Comparison of ENCODE assay signal across 24 mouse cellular contexts in the genomic region with DNA sequence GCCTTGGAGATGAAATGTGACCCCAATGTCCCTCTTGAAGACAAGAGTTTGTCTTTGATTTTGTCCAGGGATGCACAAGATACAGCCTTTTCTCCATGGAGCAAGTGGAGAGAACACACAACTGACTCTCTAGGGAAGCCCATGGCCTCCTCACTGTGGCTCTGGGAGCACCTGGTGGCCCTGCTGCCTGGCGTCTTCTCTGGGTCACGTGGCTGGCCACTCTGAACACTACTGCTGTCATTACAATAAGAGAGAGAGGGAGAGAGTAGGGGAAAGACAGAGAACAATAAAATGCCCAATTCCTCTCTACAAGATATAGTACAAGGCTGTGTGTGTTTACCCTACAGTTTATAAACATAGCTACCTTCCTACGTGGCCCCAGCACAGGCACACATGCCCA. TPM values are rescaled to one million over a fixed set of nuclear protein-coding genes. Genes with fewer than 3 reads are reported as not detected.
DNase-seq lines count a peak whose midpoint lies in the region; ATAC-seq and TF ChIP-seq lines count a peak whose summit lies in the region.
"Had no signal": no experiment of that assay in that cellular context is flagged by ENCODE, and none has a peak within 500 bp of the region (broad histone marks: within the 10 kb centered on the region; RNA-seq: fewer than 3 reads in every experiment).

No protein-coding gene starts in this region.

- no peaks in the 10 kb centered on the region for H3K36me3 ChIP-seq in forebrain, embryonic 11.5 days (ENCODE audit: control insufficient read depth, insufficient read depth, low read length)
- no peaks in the 10 kb centered on the region for H3K36me3 ChIP-seq in forebrain, embryonic 16.5 days (ENCODE audit: control insufficient read depth, insufficient read depth)
- H3K36me3 ChIP-seq in heart, embryonic 15.5 days, result no peaks in the 10 kb centered on the region
- H3K36me3 ChIP-seq in kidney, adult 2 months (ENCODE audit: control insufficient read depth, insufficient read depth, low read length), result no peaks in the 10 kb centered on the region
- H3K36me3 ChIP-seq: embryonic facial prominence, embryonic 12.5 days; embryonic facial prominence, embryonic 15.5 days; G1E; hindbrain, embryonic 12.5 days; hindbrain, embryonic 15.5 days; kidney, embryonic 15.5 days had no signal

- H3K4me3 ChIP-seq in cerebellum, adult 2 months (replicated peaks; ENCODE audit: insufficient read depth, low read depth, low read length), result no peak overlapping the region
- H3K4me3 ChIP-seq in forebrain, embryonic 11.5 days (ENCODE audit: low read depth, low read length), result no peak overlapping the region
- H3K4me3 ChIP-seq in forebrain, embryonic 16.5 days (replicated peaks; ENCODE audit: low read length), result no peak overlapping the region
- no peak overlapping the region for H3K4me3 ChIP-seq in heart, embryonic 15.5 days
- no peak overlapping the region for H3K4me3 ChIP-seq in kidney, adult 2 months (ENCODE audit: insufficient read depth, low read depth, low read length)
- H3K4me3 ChIP-seq: embryonic facial prominence, embryonic 12.5 days; embryonic facial prominence, embryonic 15.5 days; forebrain, embryonic 12.5 days; forebrain, embryonic 15.5 days; heart, embryonic 13.5 days; hindbrain, embryonic 12.5 days; hindbrain, embryonic 15.5 days; kidney, embryonic 15.5 days had no signal

- no peak overlapping the region for H3K27ac ChIP-seq in cerebellum, adult 2 months (ENCODE audit: insufficient read depth, low read length)
- no peak overlapping the region for H3K27ac ChIP-seq in forebrain, embryonic 11.5 days (ENCODE audit: low read depth, low read length)
- H3K27ac ChIP-seq in forebrain, embryonic 16.5 days (ENCODE audit: low read length), result no peak overlapping the region
- peak overlapping the region; percentile 49 for H3K27ac ChIP-seq in heart, embryonic 15.5 days
- peak overlapping the region; percentile 80 for H3K27ac ChIP-seq in kidney, adult 2 months (ENCODE audit: insufficient read depth, low read depth, low read length)
- H3K27ac ChIP-seq: embryonic facial prominence, embryonic 12.5 days; embryonic facial prominence, embryonic 15.5 days; forebrain, embryonic 12.5 days; forebrain, embryonic 15.5 days; heart, embryonic 13.5 days; hindbrain, embryonic 12.5 days; hindbrain, embryonic 15.5 days; kidney, embryonic 15.5 days had no signal

- no peak for TF ChIP-seq CTCF in cerebellum, adult 2 months (IDR thresholded peaks at IDR 0.05; ENCODE audit: borderline replicate concordance, insufficient read depth, low read depth, low read length)
- no peak for TF ChIP-seq CTCF in kidney, adult 2 months (conservative IDR thresholded peaks at IDR 0.05; ENCODE audit: insufficient read depth, insufficient read length, low read depth, low read length)

- no peaks in the 10 kb centered on the region for H3K27me3 ChIP-seq in cerebellum, adult 2 months (ENCODE audit: control insufficient read depth, insufficient read depth, low read length)
- H3K27me3 ChIP-seq in forebrain, embryonic 11.5 days (ENCODE audit: control insufficient read depth, insufficient read depth, low read length), result no peaks in the 10 kb centered on the region
- no peaks in the 10 kb centered on the region for H3K27me3 ChIP-seq in forebrain, embryonic 16.5 days (replicated peaks; ENCODE audit: control insufficient read depth, insufficient read depth, low read length)
- no peaks in the 10 kb centered on the region for H3K27me3 ChIP-seq in heart, embryonic 15.5 days
- no peaks in the 10 kb centered on the region for H3K27me3 ChIP-seq in kidney, adult 2 months (replicated peaks; ENCODE audit: control insufficient read depth, insufficient read depth, low read length)
- H3K27me3 ChIP-seq: embryonic facial prominence, embryonic 12.5 days; embryonic facial prominence, embryonic 15.5 days; forebrain, embryonic 12.5 days; forebrain, embryonic 15.5 days; heart, embryonic 13.5 days; hindbrain, embryonic 12.5 days; hindbrain, embryonic 15.5 days; kidney, embryonic 15.5 days had no signal

- H3K9me3 ChIP-seq in forebrain, embryonic 11.5 days (ENCODE audit: control insufficient read depth, low read length), result no peaks in the 10 kb centered on the region
- H3K9me3 ChIP-seq in forebrain, embryonic 16.5 days (ENCODE audit: control insufficient read depth, low read length), result no peaks in the 10 kb centered on the region
- no peaks in the 10 kb centered on the region for H3K9me3 ChIP-seq in heart, embryonic 15.5 days (replicated peaks)
- H3K9me3 ChIP-seq: embryonic facial prominence, embryonic 12.5 days; embryonic facial prominence, embryonic 15.5 days; forebrain, embryonic 12.5 days; forebrain, embryonic 15.5 days; hindbrain, embryonic 12.5 days; hindbrain, embryonic 15.5 days; kidney, embryonic 15.5 days had no signal

- H3K9ac ChIP-seq in forebrain, embryonic 11.5 days (ENCODE audit: low read length), result no peak overlapping the region
- H3K9ac ChIP-seq in forebrain, embryonic 16.5 days (replicated peaks; ENCODE audit: low read depth, low read length), result no peak overlapping the region
- no peak overlapping the region for H3K9ac ChIP-seq in heart, embryonic 15.5 days
- H3K9ac ChIP-seq: embryonic facial prominence, embryonic 12.5 days; embryonic facial prominence, embryonic 15.5 days; forebrain, embryonic 12.5 days; forebrain, embryonic 15.5 days; heart, embryonic 13.5 days; hindbrain, embryonic 12.5 days; hindbrain, embryonic 15.5 days; kidney, embryonic 15.5 days had no signal

- TF ChIP-seq POLR2A in cerebellum, adult 2 months (IDR thresholded peaks at IDR 0.05; ENCODE audit: borderline replicate concordance, insufficient read depth, low read length), result no peak
- TF ChIP-seq POLR2A in kidney, adult 2 months (IDR thresholded peaks at IDR 0.05; ENCODE audit: low read depth, low read length), result no peak

- no peak for ATAC-seq in forebrain, embryonic 11.5 days (replicated peaks; ENCODE audit: low FRiP score)
- no peak for ATAC-seq in forebrain, embryonic 16.5 days
- no peak for ATAC-seq in heart, embryonic 15.5 days (replicated peaks; ENCODE audit: insufficient number of reproducible peaks, insufficient read depth, low FRiP score, low read depth)
- ATAC-seq: forebrain, embryonic 15.5 days; intestine, postnatal 0 days; Patski had no signal

- peak; percentile 48 to 58 for DNase-seq in cerebellum, adult 2 months
- DNase-seq in cerebellum, adult 9-11 months, result no peak
- DNase-seq in forebrain, embryonic 11.5 days (ENCODE audit: low spot score), result peak; percentile 36
- no peak for DNase-seq in heart, postnatal 10 days
- DNase-seq in kidney, adult 2 months, result no peak
- DNase-seq in kidney, postnatal 25 days, result no peak
- DNase-seq: B cell, adult 2 months; gastrocnemius, postnatal 36 days had no signal

- intact Hi-C loops in heart, postnatal 10 days (cut with DNase I), result no loop called here

- H3K4me1 ChIP-seq in cerebellum, adult 2 months (ENCODE audit: control insufficient read depth, insufficient read depth, low read length), result peaks cover 26% of the 10 kb centered on the region
- H3K4me1 ChIP-seq in forebrain, embryonic 11.5 days (replicated peaks; ENCODE audit: control insufficient read depth, insufficient read depth, low read length), result no peaks in the 10 kb centered on the region
- peaks cover 3% of the 10 kb centered on the region for H3K4me1 ChIP-seq in forebrain, embryonic 16.5 days (replicated peaks; ENCODE audit: control insufficient read depth, insufficient read depth, low read length)
- peaks cover 12% of the 10 kb centered on the region for H3K4me1 ChIP-seq in heart, embryonic 15.5 days (replicated peaks)
- peaks cover 12% of the 10 kb centered on the region; the same call in 1 of the 2 replicates for H3K4me1 ChIP-seq in kidney, adult 2 months (ENCODE audit: control insufficient read depth, insufficient read depth, low read length)
- H3K4me1 ChIP-seq: embryonic facial prominence, embryonic 15.5 days; hindbrain, embryonic 12.5 days; hindbrain, embryonic 15.5 days; kidney, embryonic 15.5 days had no signal

- no peak overlapping the region for H3K4me2 ChIP-seq in forebrain, embryonic 11.5 days (ENCODE audit: low read depth, low read length, severe bottlenecking)
- no peak overlapping the region for H3K4me2 ChIP-seq in forebrain, embryonic 16.5 days (ENCODE audit: low read length)
- no peak overlapping the region for H3K4me2 ChIP-seq in heart, embryonic 15.5 days
- H3K4me2 ChIP-seq: embryonic facial prominence, embryonic 12.5 days; embryonic facial prominence, embryonic 15.5 days; forebrain, embryonic 12.5 days; forebrain, embryonic 15.5 days; heart, embryonic 13.5 days; hindbrain, embryonic 12.5 days; hindbrain, embryonic 15.5 days; kidney, embryonic 15.5 days had no signal

- 35% methylated on average over 3 of the region's 3 CpGs for WGBS in cerebellum, adult 2 months
- 92% methylated on average over 3 of the region's 3 CpGs for WGBS in forebrain, embryonic 11.5 days
- WGBS in forebrain, embryonic 16.5 days, result 86% methylated on average over 3 of the region's 3 CpGs
- WGBS in heart, embryonic 15.5 days, result 77% methylated on average over 3 of the region's 3 CpGs
- WGBS in kidney, adult 2 months, result 72% methylated on average over 3 of the region's 3 CpGs

RNA-seq across cellular contexts. Expression of gene Tmem108, which starts 40.2 kb away (rescaled TPM):
- polyA plus RNA-seq in cerebellum, adult 2 months (2012; rRNA removed), result 32.3 and 37.8 TPM in 2 replicates
- polyA plus RNA-seq in forebrain, embryonic 11.5 days (2014; fragmentation: Nextera tagmentation; extraction: Ambion mirVana), result 27.2 and 28.4 TPM in 2 replicates
- 72.3 and 88.6 TPM in 2 replicates for polyA plus RNA-seq in forebrain, embryonic 16.5 days (2015; fragmentation: Nextera tagmentation; extraction: Ambion mirVana)
- 42.7 and 50.8 TPM in 2 replicates for polyA plus RNA-seq in heart, embryonic 15.5 days (2015; fragmentation: Nextera tagmentation; extraction: Ambion mirVana)
- 1 to 10 TPM; 7.9 to 9.6 TPM for total RNA-seq in heart, postnatal 10 days (2021)
- 6.9 and 7.1 TPM in 2 replicates for polyA plus RNA-seq in kidney, adult 2 months (2012; rRNA removed)
- total RNA-seq: common myeloid progenitor, adult 5-6 weeks; gastrocnemius, adult 18-20 months; gastrocnemius, postnatal 36 days; hematopoietic stem cell, adult 5-6 weeks had no signal
- polyA plus RNA-seq: G1E, Patski had no signal

Comparison
In these comparisons a context has a peak if more than half of its experiments do, and no peak if none do; other contexts are left out.
1. DNase-seq: peak in cerebellum, adult 2 months (2 of 2) and forebrain, embryonic 11.5 days (single experiment); none in cerebellum, adult 9-11 months (single experiment), heart, postnatal 10 days (0 of 2), kidney, adult 2 months (single experiment) and kidney, postnatal 25 days (0 of 2).
2. H3K27ac ChIP-seq: peak in heart, embryonic 15.5 days (single experiment) and kidney, adult 2 months (single experiment); none in cerebellum, adult 2 months (single experiment), forebrain, embryonic 11.5 days (single experiment) and forebrain, embryonic 16.5 days (single experiment).